Mouse (Mus musculus): ENCODE results near the gene Tut1.

DNA sequence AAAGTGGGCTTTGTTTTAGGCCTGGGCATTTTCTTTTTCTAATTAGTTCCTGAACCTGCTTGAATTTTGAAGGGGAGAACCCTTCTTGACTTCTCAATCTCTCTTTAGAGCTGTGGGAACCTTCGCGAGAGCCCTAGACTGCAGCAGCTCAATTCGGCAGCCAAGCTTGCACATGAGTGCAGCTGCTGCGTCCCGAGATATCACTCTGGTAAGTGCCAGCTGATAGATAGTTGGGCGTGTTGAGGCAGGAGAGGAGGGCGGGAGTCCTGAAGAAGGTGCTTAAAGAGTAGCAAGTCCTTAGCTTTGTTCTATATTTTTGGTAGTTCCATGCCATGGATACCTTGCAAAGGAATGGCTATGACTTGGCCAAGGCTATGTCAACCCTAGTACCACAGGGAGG, 6.7 kb upstream of the Tut1 start:
- TF ChIP-seq CTCF (IDR thresholded peaks at IDR 0.05; ENCODE audit: low read depth) (no peak), EP300 (IDR thresholded peaks at IDR 0.05; ENCODE audit: low read depth) (no peak)

All from heart, postnatal 0 days (tissue).